Mouse (Mus musculus) gastrocnemius, adult 2 months (tissue): Measurements from ENCODE around the gene Tnnc1. TPM values are rescaled to one million over a fixed set of nuclear protein-coding genes. Genes with fewer than 3 reads are reported as not detected.

Experiments used
- DNase-seq: peaks from one replicate; pipeline ENCODE4 v3.0.0; 2022
- H3K27ac ChIP-seq: fragments of 200-600 bp; 2 replicates; pipeline ENCODE4 v1.8.1; 2022; ENCODE audit warnings: mild to moderate bottlenecking
- H3K4me3 ChIP-seq: fragments of 200-600 bp; 2 replicates; pipeline ENCODE4 v1.8.1; 2022; ENCODE audit warnings: mild to moderate bottlenecking, moderate library complexity
- CTCF ChIP-seq: fragments of 200-600 bp; IDR thresholded peaks from 2 replicates; pipeline ENCODE4 v1.8.1; 2022; ENCODE audit warnings: antibody characterized with exemption, mild to moderate bottlenecking, moderate library complexity
- intact Hi-C: fragments of 180-260 bp; cut with DNase I; formaldehyde crosslinking; loops from one replicate; pipeline ENCODE4 v1.15.1; 2025
- total RNA-seq, 2 experiments: library from RNA; stranded (reverse); gene quantifications; 2 replicates each; pipeline ENCODE4 v1.2.3; 2021

Gene Tnnc1
- total RNA-seq, 2 experiments from 2014 or later = 386 to 1,185 TPM

DNA sequence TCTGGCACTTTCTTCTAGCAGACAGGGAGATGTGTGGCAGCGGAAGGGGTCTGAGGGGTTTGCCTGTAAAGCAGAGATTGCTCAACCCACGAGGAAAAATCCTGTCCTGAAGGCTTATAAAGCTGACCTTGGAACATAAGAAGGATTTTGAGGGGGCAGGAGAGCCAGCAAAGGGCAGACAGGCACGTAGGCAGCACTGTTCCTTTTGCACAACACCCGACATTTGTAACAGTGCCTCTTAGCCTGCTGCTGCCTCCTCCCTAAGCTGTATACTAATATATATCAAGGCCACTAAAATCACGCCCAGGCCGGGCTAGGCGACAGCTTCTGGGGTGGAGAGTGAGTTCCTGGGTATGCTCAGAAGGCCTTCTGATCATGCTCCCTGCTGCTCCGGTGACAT, 22.3 kb downstream of the Tnnc1 start:
- DNase-seq = no peak
- H3K4me3 ChIP-seq = no peak overlapping the region
- no peak for TF ChIP-seq CTCF
- H3K27ac ChIP-seq = peak overlapping the region; percentile 81
- intact Hi-C loops = no loop called here

DNA sequence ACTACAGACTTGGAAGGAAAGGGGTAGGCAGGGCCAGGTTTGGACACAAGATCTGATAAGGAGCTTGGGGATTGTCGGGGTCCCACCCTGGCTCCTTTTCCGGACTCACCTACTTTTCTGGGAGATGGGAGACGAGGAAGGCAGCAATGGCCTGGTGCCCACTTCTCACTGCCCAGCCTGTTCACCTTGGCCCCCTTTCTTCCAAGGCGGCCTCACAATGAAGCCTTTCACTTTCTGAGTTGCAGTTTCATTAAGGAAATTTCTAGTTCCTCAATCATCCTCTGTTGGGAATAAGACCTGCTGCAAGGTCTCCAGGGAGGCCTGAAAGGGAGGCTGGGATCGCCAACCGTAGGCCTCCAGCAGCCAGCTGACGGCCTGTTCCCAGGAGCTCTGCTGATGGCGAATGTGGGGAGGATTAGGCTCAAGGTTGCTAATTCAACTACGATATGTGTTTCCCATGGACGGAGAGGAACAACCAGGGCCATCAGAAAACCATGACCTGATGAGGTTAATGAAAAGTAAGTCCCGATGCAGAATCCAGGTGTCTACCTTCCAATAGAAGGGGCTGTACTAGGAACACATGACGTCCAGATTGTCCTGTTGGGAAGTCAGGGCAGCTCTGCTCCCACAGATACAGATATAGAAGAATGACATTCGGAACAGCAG, 24.4 kb downstream of the Tnnc1 start:
- no peak for TF ChIP-seq CTCF
- DNase-seq = no peak
- peak overlapping the region; percentile 29 for H3K4me3 ChIP-seq
- H3K27ac ChIP-seq = peak overlapping the region; percentile 81
- intact Hi-C loops = no loop called here

DNA sequence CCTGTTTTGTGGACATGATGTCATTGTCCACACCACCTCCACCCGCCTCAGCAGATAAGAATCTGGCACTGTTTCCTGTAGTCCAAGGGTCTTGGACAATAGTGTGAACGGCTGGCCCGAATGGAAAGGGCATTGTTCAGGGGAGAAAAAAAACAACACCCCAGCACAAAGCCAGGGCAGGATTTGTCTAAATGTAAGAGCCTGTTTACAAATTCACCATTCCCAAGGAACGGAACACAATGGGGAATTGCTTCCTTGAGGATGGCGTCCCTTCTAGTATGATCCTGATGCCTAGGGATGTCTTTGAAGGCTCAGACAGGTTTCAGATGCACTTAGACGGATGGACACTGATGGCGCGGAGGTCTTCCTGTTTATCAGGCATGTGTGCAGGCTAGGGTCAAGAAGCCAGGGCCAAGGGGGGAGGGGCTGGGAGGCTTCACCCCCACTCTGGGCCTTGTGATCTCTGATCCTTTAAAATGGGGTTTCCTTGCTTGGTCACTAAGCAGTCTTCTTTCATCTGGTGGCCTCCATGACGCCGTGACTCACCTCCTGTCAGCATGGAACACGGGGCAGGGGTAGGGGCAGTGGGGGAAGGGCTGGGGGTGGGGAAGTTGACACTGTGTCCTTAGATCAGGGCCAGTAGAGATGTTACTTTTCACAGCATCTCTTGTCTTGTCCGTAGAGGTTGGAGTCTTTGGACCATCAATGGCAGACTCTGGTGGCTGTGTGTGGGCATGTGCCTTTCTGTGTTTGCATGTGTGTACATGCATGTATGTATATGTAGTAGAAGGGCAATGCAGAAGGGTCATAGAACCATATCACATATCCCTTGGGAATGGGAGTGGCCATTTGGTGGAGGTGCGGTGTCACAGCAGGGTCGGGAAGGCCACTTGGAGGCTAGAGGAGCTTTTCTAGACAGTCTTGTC, 25.2 kb downstream of the Tnnc1 start:
- intact Hi-C loops = no loop called here
- peak overlapping the region; percentile 53 for H3K4me3 ChIP-seq
- TF ChIP-seq CTCF = no peak
- no peak for DNase-seq
- H3K27ac ChIP-seq = peak overlapping the region; percentile 81

DNA sequence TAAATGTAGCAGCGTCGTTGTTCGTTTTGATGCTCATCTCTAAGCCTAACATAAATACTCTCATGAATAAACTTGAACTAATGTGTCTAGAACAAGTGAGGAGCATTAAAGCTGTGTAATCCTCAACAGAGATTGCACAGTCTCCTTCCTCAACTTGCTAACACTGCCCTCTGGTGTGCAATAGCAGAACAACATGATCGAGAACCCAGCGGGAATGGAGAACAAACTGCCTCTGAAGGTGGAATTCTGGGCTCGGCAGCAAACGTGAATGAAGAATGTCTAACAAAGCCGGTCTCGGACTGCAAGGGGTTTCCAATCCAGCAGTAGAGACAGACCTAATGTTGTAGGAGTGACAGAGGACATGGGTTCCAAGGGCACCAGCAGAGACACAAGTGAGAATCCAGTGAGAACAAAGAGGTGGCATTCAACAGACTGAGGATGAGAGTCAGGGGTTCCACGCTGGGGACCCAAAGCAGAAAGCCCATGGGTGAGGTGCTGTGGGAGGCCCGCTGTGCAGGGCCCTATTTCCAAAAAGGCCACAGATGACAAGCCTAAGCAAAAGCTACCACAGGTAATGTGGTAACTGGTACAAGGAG, 26.0 kb downstream of the Tnnc1 start:
- intact Hi-C loops = loop anchor here (1.0 kb wide), 1 partner anchor 19 kb away; no protein-coding TSS in a partner anchor
- peak; percentile 78 for DNase-seq
- peak overlapping the region; percentile 53 for H3K4me3 ChIP-seq
- TF ChIP-seq CTCF = peak; percentile 83
- H3K27ac ChIP-seq = peak overlapping the region; percentile 81

DNA sequence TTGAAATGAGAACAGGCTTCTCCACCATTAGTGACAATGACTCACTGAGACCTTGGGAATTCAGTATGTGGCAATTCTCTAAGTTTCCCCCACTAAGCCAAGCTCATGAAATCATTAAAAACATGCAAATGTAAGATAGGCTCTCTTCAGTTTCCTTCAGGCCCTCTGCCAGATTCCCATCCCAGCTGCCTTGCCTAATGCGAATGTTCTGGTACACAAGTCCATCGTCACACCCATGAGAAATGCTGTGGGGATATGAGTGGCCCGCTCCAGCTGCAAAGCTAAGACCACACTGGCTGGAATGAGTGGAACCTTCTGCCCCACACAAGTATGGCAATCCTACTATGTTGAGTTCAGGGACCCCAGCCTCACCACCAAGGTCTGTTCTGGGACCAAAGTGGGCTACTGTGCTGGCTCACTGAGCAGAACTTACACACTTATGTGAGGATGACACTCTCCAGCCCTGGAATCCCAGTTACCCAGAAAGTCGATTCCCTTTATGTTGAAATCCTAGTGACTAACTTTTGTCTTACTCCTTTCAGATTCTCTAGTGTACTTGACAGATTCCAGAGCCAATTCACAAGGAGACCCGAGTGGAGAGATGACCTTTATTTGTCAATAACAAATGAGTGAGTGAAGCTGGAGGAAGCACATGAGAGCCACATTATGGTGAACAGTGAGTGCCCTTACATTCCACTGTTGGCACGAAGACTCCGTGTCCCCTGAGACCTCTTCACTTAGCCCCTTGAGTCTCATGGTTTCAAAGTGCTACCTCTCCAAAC, 29.2 kb downstream of the Tnnc1 start:
- peak overlapping the region; percentile 66 for H3K27ac ChIP-seq
- peak; percentile 76 for DNase-seq
- no peak overlapping the region for H3K4me3 ChIP-seq
- intact Hi-C loops = no loop called here
- TF ChIP-seq CTCF = no peak

DNA sequence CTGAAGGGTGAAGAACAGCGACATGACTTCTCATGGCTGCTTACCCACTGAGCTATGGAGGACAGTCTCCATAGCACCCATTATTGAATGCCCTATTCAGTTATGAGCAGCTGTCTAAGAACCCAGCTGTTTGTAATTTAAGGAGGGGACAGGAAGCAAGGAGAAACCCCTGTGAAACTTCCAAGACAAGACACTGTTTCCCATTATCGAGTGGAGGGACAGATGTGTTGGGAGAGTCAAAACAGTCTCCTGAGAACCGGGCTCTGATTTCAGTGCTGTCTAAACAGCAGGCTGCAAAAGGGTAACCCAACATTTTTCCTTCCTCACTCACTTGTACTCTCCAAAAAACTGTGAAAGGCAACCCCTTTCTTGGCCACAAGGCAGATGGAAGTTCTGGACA, 32.4 kb downstream of the Tnnc1 start:
- Histone ChIP-seq H3K4me3 (no peak overlapping the region), H3K27ac (peak overlapping the region; percentile 8; the same call in 1 of the 2 replicates)
- peak; percentile 15 for DNase-seq
- TF ChIP-seq CTCF = no peak
- intact Hi-C loops = no loop called here

DNA sequence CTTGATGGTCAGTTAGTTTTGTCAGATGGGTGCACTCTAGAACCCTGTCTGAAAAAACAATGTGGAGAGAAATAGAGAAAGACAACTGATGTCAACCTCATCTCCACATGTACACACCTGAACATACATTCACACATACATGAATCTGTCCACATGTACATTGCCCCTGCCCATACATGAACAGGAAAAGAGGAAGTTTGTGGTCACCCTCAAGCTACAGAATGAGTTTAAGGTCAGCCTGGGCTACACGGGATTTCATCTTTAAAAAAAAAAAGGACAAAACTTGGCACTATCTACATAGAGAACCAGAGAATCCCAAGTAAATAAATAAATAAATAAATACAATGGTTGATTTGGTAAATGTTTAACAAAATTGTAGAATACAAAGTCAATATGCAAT, 36.7 kb downstream of the Tnnc1 start:
- Histone ChIP-seq H3K27ac (no peak overlapping the region), H3K4me3 (no peak overlapping the region)
- intact Hi-C loops = no loop called here
- no peak for TF ChIP-seq CTCF
- DNase-seq = no peak

DNA sequence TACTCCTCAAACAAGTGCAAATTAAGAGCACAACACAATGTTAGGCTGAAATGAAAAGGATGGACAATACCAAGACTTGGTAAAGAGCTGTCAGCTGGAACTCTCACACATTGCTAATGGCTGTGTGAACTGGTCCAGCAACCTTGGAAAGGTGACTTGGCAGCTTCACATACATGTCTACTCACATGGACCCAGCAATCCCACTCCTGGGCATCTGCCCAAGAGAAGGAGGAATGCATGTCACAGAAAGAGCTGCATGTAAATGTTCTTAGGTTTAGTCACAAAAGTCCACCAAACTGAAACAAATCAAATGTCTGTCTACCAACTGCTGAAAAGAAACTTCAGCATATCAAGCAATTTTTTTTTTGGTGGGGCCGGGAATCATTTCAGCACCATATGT, 37.8 kb downstream of the Tnnc1 start:
- intact Hi-C loops = no loop called here
- no peak overlapping the region for H3K4me3 ChIP-seq
- TF ChIP-seq CTCF = no peak
- H3K27ac ChIP-seq = no peak overlapping the region
- DNase-seq = peak; percentile 8

DNA sequence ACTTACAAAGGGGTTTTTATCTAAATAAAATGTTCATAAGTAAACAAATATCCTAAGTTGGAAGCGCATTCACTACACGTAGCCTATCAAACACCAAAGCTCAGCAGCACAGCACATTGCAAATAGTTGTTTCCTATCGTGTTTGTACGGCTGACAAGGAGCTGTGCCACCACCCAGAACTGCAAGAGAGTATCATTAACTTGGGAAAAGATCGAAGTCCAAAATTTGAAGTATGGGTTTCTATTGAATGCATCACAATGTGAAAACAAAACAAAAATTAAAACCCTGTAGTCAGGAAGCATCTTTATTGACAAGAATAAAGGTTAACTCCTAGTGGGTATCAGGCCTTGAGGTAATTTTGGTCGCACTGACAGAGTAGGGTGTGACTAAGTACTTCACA, 40.3 kb downstream of the Tnnc1 start:
- intact Hi-C loops = no loop called here
- DNase-seq = no peak
- H3K4me3 ChIP-seq = no peak overlapping the region
- H3K27ac ChIP-seq = no peak overlapping the region
- TF ChIP-seq CTCF = no peak

DNA sequence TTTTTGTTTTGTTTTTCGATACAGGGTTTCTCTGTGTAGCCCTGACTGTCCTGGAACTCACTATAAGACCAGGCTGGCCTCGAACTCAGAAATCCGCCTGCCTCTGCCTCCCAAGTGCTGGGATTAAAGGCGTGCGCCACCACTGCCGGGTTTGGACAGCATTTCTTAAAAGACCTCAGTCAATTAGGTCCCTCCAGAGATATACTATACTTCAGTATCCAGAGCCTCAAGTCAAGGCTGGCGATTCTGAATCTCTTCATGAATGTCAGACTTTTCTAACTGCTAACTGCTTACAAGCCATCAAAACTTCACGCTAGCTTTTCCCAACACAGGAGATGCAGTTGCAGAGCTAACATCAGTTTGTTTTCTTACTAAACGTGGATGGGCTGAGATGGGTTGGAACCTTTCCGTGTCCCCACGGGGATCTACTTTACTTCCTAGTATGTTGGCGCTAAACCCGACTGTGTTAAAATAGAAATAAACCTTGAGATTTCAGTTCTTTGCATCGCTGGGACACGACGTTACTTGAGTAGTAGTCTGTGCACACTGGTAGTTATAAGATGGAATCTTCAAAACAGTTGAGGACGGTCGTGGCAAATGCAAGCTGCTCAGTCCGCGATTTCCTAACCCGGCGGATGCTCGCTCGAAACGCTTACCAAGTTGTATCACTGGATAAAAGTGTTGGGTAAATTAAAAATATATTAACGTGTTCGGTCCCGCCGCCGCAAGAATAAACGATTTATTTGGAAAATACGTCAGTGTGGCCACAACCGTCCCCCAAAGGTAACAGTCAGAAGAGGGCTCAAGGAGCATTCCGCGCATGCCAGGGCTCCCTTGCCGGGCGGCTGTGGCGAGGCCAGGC, 42.3 kb downstream of the Tnnc1 start:
- H3K4me3 ChIP-seq = peak overlapping the region; percentile 100
- H3K27ac ChIP-seq = peak overlapping the region; percentile 93
- intact Hi-C loops = loop anchor here (5.0 to 10.0 kb wide), 4 partner anchors 43 to 244 kb away; partner anchors contain the start of genes Capn7, Eaf1, Mettl6 and Smim4
- no peak for DNase-seq
- TF ChIP-seq CTCF = no peak

DNA sequence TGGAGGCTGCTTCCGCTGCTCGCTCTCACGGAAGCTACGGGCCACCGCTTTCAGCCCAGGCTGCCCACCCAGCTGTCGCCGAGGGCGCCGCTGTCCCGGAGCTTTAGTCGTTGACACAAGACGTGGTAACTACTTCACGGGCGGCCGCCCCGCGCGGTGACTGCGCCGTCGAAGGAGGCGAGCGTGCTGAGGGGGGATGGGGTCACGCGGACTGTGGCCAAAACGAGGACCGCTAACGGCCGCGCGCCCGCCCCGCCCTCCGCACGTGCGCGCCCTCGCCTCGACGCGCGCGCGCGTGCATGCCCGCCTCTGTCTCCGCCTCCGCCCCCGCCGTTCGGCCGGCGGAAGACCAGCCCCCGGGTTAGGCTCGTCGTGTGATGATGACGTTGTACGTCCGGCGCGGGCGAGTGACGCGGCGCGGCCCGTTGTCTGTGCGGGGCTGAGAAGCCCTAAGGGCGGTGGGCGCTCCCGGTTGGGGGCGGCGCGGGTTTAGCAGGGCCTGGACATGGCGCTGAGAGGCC, 43.0 kb downstream of the Tnnc1 start, which contains the start of the genes Phf7 and Bap1:
Phf7 (minus strand) TSS at position 234 of the 521 bp plus-strand sequence.
Bap1 (plus strand) TSS at position 367 of the 521 bp plus-strand sequence.
- H3K4me3 ChIP-seq = peak within 1 kb of the TSS; percentile 100
- H3K27ac ChIP-seq = peak within 1 kb of the TSS; percentile 93
- intact Hi-C loops = loop anchor here (5.0 to 10.0 kb wide), 4 partner anchors 44 to 244 kb away; partner anchors contain the start of genes Capn7, Eaf1, Mettl6 and Smim4
- peak; percentile 9; the same call in 1 of the 2 replicates for TF ChIP-seq CTCF
- peak; percentile 97 for DNase-seq
